Mouse (Mus musculus) neural tube, embryonic 14.5 days (tissue): ENCODE results near the gene Scarb1. TPM values are rescaled to one million over a fixed set of nuclear protein-coding genes. Genes with fewer than 3 reads are reported as not detected.

ENCODE experiments used
- ATAC-seq: fragments of 200-750 bp; cut with Nextera tagmentation; 2 replicates; pipeline ENCODE4 v1.8.0; 2017; ENCODE audit warnings: low read depth, mild to moderate bottlenecking, moderate TSS enrichment, moderate library complexity
- H3K27ac ChIP-seq: fragments of 300-500 bp; sonication (generic); 2 replicates; pipeline ENCODE4 v1.5.1; 2014; ENCODE audit warnings: low read depth, mild to moderate bottlenecking, control low read depth, low read length, moderate library complexity, mixed read lengths
- H3K27me3 ChIP-seq: fragments of 300-500 bp; sonication (generic); 2 replicates; pipeline ENCODE4 v1.6.1; 2014; ENCODE audit warnings: low read length; ENCODE audit not compliant: control insufficient read depth, insufficient read depth
- H3K36me3 ChIP-seq: fragments of 300-500 bp; sonication (generic); 2 replicates; pipeline ENCODE4 v1.6.1; 2014; ENCODE audit warnings: low read length, mixed read lengths; ENCODE audit not compliant: control insufficient read depth, insufficient read depth
- H3K4me1 ChIP-seq: fragments of 300-500 bp; sonication (generic); 2 replicates; pipeline ENCODE4 v1.6.1; 2014; ENCODE audit warnings: low read length; ENCODE audit not compliant: control insufficient read depth, insufficient read depth
- H3K4me2 ChIP-seq: fragments of 300-500 bp; sonication (generic); 2 replicates; pipeline ENCODE4 v1.6.1; 2014; ENCODE audit warnings: mild to moderate bottlenecking, low read depth, low read length, control low read depth
- H3K4me3 ChIP-seq: fragments of 300-500 bp; sonication (generic); 2 replicates; pipeline ENCODE4 v1.5.1; 2014; ENCODE audit warnings: low read depth, low read length, control low read depth, mixed read lengths
- H3K9ac ChIP-seq: fragments of 300-500 bp; sonication (generic); replicated peaks from 2 replicates; pipeline ENCODE4 v1.6.1; 2014; ENCODE audit warnings: low read depth, mild to moderate bottlenecking, control low read depth, low read length, mixed read lengths
- H3K9me3 ChIP-seq: fragments of 300-500 bp; sonication (generic); 2 replicates; pipeline ENCODE4 v1.6.1; 2016; ENCODE audit warnings: low read length; ENCODE audit not compliant: control insufficient read depth
- WGBS: fragments of 180-500 bp; shearing (Covaris S2); extraction: QIAGEN DNeasy Blood & Tissue Kit; methylation state at CpG from one replicate; pipeline ENCODE4 v1.1.7; 2014; 5-methylcytosine and 5-hydroxymethylcytosine counted together
- polyA plus RNA-seq: library from polyadenylated mRNA; unstranded; fragments of >200 nt; fragmentation: Nextera tagmentation; extraction: Ambion mirVana; gene quantifications from 2 replicates; pipeline ENCODE4 v1.2.1, GENCODE M21; 2014

The Scarb1 gene
- polyA plus RNA-seq, 1 experiment from 2014 or later, result 36.9 TPM

DNA sequence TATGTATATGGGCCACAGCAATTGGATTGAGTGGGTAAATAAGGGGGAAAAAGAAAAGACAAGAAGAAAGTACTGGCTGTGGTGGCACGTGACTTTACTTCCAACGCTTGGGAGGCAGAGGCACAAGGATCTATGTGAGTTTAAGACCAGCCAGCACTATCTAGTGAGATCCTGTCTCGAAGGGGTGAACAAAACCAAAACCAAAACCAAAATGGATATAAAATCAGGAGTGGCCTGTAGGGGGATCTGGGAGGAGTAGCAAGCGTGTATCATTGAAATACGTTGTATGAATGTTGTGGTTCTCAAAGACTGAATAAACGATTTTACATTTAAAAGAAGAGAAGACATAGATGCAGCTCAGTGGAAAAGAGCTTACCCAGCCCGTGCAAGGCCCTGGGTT, 34.5 kb downstream of the Scarb1 start:
- Histone ChIP-seq H3K9ac (no peak overlapping the region), H3K36me3 (no peaks in the 10 kb centered on the region), H3K4me1 (no peaks in the 10 kb centered on the region), H3K4me3 (no peak overlapping the region), H3K27ac (no peak overlapping the region), H3K9me3 (no peaks in the 10 kb centered on the region), H3K27me3 (no peaks in the 10 kb centered on the region), H3K4me2 (no peak overlapping the region)
- WGBS, result 90% methylated on average over 7 of the region's 7 CpGs
- ATAC-seq, result no peak

GRCm38 (mm10) chr5:125305229-125306081, 35.4 kb downstream of the Scarb1 start:
- ATAC-seq, result no peak
- H3K4me1 ChIP-seq, result no peaks in the 10 kb centered on the region
- 57% methylated on average over 14 of the region's 14 CpGs for WGBS

DNA sequence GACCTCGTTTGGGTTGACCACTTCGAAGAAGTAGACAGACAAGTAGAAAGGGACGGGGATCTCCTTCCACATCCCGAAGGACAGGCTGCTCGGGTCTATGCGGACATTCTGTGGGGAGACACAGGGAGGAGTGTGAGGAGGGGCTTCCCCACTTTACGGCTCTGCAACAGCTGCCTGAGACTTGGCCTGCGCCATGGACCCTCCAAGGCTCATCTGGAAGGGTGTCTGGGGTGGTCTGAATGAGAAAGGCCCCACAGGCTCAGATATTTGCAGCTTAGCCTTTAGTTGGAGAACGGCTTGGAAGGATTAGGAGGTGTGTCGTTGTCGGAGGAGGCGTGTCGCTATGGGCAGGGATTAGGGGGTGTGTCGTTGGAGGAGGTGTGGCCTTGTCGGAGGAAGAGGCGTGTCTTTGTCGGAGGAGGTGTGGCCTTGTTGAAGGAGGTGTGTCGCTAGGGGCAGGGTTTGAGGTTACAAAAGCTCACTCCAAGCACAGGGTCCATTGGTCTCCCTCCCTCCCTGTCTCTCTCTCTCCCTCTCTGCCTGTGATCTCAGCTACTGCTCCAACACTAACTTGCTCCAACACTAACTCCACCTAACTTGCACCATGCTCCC, 36.5 kb downstream of the Scarb1 start:
- 20% methylated on average over 18 of the region's 18 CpGs for WGBS
- no peak overlapping the region for H3K27ac ChIP-seq
- no peaks in the 10 kb centered on the region for H3K36me3 ChIP-seq
- H3K27me3 ChIP-seq, result no peaks in the 10 kb centered on the region
- H3K9ac ChIP-seq, result no peak overlapping the region
- H3K9me3 ChIP-seq, result no peaks in the 10 kb centered on the region
- H3K4me2 ChIP-seq, result no peak overlapping the region
- no peak overlapping the region for H3K4me3 ChIP-seq
- peak; percentile 68 for ATAC-seq
- no peaks in the 10 kb centered on the region for H3K4me1 ChIP-seq

More at GRCm38 (mm10) chr5:125305229-125306081, 35.4 kb downstream of the Scarb1 start:
- Histone ChIP-seq H3K27ac (no peak overlapping the region), H3K9me3 (no peaks in the 10 kb centered on the region), H3K4me3 (no peak overlapping the region), H3K27me3 (no peaks in the 10 kb centered on the region), H3K9ac (no peak overlapping the region), H3K36me3 (no peaks in the 10 kb centered on the region), H3K4me2 (no peak overlapping the region)

DNA sequence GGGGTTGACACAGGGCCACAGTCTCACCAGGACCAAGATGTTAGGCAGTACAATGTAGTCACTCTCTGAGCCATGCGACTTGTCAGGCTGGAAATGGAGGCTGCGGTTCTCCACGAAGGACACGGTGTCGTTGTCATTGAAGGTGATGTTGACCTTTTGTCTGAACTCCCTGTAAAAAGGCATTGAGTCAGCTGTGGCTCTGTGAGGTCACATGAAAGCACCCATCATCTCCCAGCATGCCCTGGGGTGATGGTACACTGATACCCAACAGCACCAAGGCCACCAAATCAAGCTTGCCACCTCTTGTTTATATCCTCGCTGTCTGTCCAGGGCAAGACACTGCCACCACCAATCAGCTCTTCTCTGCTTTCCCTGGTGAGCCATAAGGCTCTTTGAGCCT, 37.8 kb downstream of the Scarb1 start:
- no peaks in the 10 kb centered on the region for H3K9me3 ChIP-seq
- no peak for ATAC-seq
- H3K9ac ChIP-seq, result no peak overlapping the region
- H3K27ac ChIP-seq, result no peak overlapping the region
- H3K4me3 ChIP-seq, result no peak overlapping the region
- no peaks in the 10 kb centered on the region for H3K36me3 ChIP-seq
- H3K27me3 ChIP-seq, result no peaks in the 10 kb centered on the region
- no peaks in the 10 kb centered on the region for H3K4me1 ChIP-seq
- WGBS, result 90% methylated on average over 6 of the region's 6 CpGs
- H3K4me2 ChIP-seq, result no peak overlapping the region

DNA sequence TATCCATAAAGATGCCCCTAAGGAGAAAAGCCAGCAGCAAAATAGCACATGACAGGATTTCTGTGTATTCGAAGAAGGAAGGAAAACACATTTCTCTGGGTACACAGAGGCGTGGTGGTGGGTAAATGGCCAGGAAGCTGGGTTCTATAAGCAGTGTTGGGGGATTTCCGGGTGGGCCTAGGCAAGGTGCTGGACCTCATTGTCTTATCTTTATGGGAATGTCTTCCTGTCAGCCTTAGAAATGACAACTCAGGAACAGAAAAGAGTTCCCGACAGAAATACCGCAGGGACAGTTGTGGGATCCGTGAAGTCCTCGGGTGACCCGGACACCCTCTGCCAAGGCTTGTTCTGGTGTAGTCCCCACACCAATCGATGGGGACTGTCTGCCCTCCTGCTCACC, 42.7 kb downstream of the Scarb1 start:
- H3K36me3 ChIP-seq, result no peaks in the 10 kb centered on the region
- no peaks in the 10 kb centered on the region for H3K9me3 ChIP-seq
- 95% methylated on average over 9 of the region's 9 CpGs for WGBS
- H3K4me1 ChIP-seq, result no peaks in the 10 kb centered on the region
- H3K9ac ChIP-seq, result no peak overlapping the region
- H3K27ac ChIP-seq, result no peak overlapping the region
- no peak overlapping the region for H3K4me3 ChIP-seq
- no peak for ATAC-seq
- H3K4me2 ChIP-seq, result no peak overlapping the region
- no peaks in the 10 kb centered on the region for H3K27me3 ChIP-seq

DNA sequence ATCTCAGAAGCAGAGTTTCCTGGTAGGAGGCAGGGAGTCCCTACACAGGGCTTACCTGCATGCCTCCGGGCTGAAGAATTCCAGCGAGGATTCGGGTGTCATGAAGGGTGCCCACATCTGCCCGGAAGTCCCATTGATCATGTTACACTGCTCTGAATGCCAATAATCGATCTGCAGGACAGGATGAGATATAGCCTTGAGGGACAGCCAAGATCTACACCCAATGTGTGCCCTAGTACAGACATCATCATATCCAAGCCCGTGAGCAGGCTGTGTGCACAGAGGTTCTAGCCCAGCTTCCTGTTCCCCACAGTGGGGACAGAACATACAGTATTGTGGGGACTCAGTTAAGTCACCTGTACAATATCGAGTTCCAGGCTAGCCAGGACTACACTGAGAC, 43.7 kb downstream of the Scarb1 start:
- WGBS, result 94% methylated on average over 7 of the region's 7 CpGs
- Histone ChIP-seq H3K9ac (no peak overlapping the region), H3K27me3 (no peaks in the 10 kb centered on the region), H3K27ac (no peak overlapping the region), H3K36me3 (no peaks in the 10 kb centered on the region), H3K9me3 (no peaks in the 10 kb centered on the region), H3K4me3 (no peak overlapping the region), H3K4me1 (no peaks in the 10 kb centered on the region), H3K4me2 (no peak overlapping the region)
- ATAC-seq, result no peak

DNA sequence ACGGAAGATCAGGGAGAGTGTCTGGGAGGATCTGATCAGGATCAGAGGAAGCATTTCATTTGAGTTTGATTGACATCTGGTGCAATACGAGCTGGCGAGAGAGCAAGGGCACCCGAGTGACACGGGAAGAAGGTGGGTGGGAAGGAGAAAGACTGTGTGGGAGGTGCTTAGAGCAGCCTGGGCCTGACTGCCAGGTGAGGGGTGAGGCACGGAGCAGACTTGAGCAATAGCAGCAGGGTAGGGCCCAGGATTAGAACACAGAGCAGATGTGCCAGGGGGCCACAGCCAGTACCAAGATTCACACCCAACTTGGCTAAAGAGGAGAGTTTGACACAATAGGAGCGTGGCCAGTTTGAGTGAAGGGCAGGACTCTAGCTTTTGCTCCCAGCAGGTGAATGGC, 47.9 kb downstream of the Scarb1 start:
- no peaks in the 10 kb centered on the region for H3K27me3 ChIP-seq
- H3K9me3 ChIP-seq, result no peaks in the 10 kb centered on the region
- ATAC-seq, result no peak
- no peak overlapping the region for H3K4me2 ChIP-seq
- no peak overlapping the region for H3K9ac ChIP-seq
- WGBS, result 85% methylated on average over 7 of the region's 7 CpGs
- no peak overlapping the region for H3K27ac ChIP-seq
- H3K4me1 ChIP-seq, result no peaks in the 10 kb centered on the region
- no peak overlapping the region for H3K4me3 ChIP-seq
- no peaks in the 10 kb centered on the region for H3K36me3 ChIP-seq

GRCm38 (mm10) chr5:125291895-125292294, 49.0 kb downstream of the Scarb1 start:
- no peak overlapping the region for H3K27ac ChIP-seq
- H3K4me1 ChIP-seq, result no peaks in the 10 kb centered on the region
- no peaks in the 10 kb centered on the region for H3K9me3 ChIP-seq
- no peak overlapping the region for H3K4me2 ChIP-seq
- no peak overlapping the region for H3K4me3 ChIP-seq
- H3K36me3 ChIP-seq, result no peaks in the 10 kb centered on the region
- WGBS, result 88% methylated on average over 8 of the region's 8 CpGs
- H3K27me3 ChIP-seq, result no peaks in the 10 kb centered on the region
- H3K9ac ChIP-seq, result no peak overlapping the region
- no peak for ATAC-seq

DNA sequence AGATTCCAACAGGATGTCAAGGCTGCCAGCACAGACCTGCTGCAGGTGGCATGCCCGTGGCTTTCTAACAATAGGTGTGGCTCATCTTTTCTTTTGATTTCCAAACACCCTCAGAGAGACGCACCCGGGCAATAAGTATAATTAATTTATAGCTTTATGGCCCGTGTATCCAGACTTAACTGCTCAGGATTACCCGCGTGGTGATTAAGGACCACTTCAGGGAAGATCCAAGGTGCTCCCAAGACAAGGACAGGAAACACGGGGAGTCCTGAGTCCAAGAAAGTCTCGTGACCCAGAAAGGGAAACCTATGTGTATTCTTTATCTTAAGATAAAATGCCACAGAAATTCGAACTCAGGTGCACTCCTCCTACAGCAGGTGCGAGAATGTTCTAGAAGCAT, 49.5 kb downstream of the Scarb1 start:
- ATAC-seq, result no peak
- Histone ChIP-seq H3K4me2 (no peak overlapping the region), H3K9ac (no peak overlapping the region), H3K27ac (no peak overlapping the region), H3K36me3 (no peaks in the 10 kb centered on the region), H3K9me3 (no peaks in the 10 kb centered on the region), H3K27me3 (no peaks in the 10 kb centered on the region), H3K4me1 (no peaks in the 10 kb centered on the region), H3K4me3 (no peak overlapping the region)
- 36% methylated on average over 10 of the region's 10 CpGs for WGBS
